Comparison of ENCODE assay signal across 15 mouse cellular contexts in genomic region chr15:74176956-74177355, GRCm38 (mm10).
DNase-seq lines count a peak whose midpoint lies in the region; ATAC-seq and TF ChIP-seq lines count a peak whose summit lies in the region.
"Had no signal": no experiment of that assay in that cellular context is flagged by ENCODE, and none has a peak within 500 bp of the region (broad histone marks: within the 10 kb centered on the region; RNA-seq: fewer than 3 reads in every experiment).

No protein-coding gene starts in this region.

- no peaks in the 10 kb centered on the region for H3K36me3 ChIP-seq in midbrain, embryonic 13.5 days
- no peaks in the 10 kb centered on the region for H3K36me3 ChIP-seq in intestine, postnatal 0 days (ENCODE audit: control insufficient read depth, insufficient read depth)
- H3K36me3 ChIP-seq: embryonic facial prominence, embryonic 15.5 days; heart, embryonic 15.5 days; liver, embryonic 15.5 days had no signal

- H3K27me3 ChIP-seq in midbrain, embryonic 13.5 days: no peaks in the 10 kb centered on the region
- no peaks in the 10 kb centered on the region for H3K27me3 ChIP-seq in intestine, postnatal 0 days (replicated peaks; ENCODE audit: control insufficient read depth, insufficient read depth, low read length)
- H3K27me3 ChIP-seq: CH12.LX; embryonic facial prominence, embryonic 15.5 days; liver, embryonic 15.5 days had no signal

- no peaks in the 10 kb centered on the region for H3K9me3 ChIP-seq in midbrain, embryonic 13.5 days
- H3K9me3 ChIP-seq in intestine, postnatal 0 days (ENCODE audit: control insufficient read depth): no peaks in the 10 kb centered on the region
- H3K9me3 ChIP-seq: embryonic facial prominence, embryonic 15.5 days; heart, embryonic 15.5 days; liver, embryonic 15.5 days had no signal

- peaks cover 57% of the 10 kb centered on the region for H3K4me1 ChIP-seq in midbrain, embryonic 13.5 days (replicated peaks)
- no peaks in the 10 kb centered on the region for H3K4me1 ChIP-seq in intestine, postnatal 0 days (replicated peaks; ENCODE audit: control insufficient read depth, insufficient read depth, low read length)
- H3K4me1 ChIP-seq: embryonic facial prominence, embryonic 15.5 days; heart, embryonic 15.5 days; liver, embryonic 15.5 days had no signal

- no peak overlapping the region for H3K9ac ChIP-seq in midbrain, embryonic 13.5 days (replicated peaks)
- no peak overlapping the region for H3K9ac ChIP-seq in intestine, postnatal 0 days (ENCODE audit: low read depth, low read length)
- H3K9ac ChIP-seq: embryonic facial prominence, embryonic 15.5 days; heart, embryonic 15.5 days; liver, embryonic 15.5 days had no signal

- TF ChIP-seq CTCF in intestine, postnatal 0 days (IDR thresholded peaks at IDR 0.05; ENCODE audit: low read depth): no peak

- DNase-seq in right cerebral cortex, adult 18-20 months: peak; percentile 67
- no peak for DNase-seq in right cerebral cortex, postnatal 4 days
- DNase-seq in frontal cortex, postnatal 36 days (ENCODE audit: low spot score in 2 of 2): peak; percentile 65 to 72
- DNase-seq in heart, postnatal 10 days: no peak
- DNase-seq in layer of hippocampus, adult 8-10 months (ENCODE audit: low spot score in 2 of 2): no peak
- DNase-seq: gastrocnemius, postnatal 25 days had no signal

- intact Hi-C loops in heart, postnatal 10 days (cut with DNase I): no loop called here

- H3K27ac ChIP-seq in midbrain, embryonic 13.5 days: peak overlapping the region; percentile 72
- no peak overlapping the region for H3K27ac ChIP-seq in intestine, postnatal 0 days (ENCODE audit: low read depth, low read length)
- H3K27ac ChIP-seq: embryonic facial prominence, embryonic 15.5 days; heart, embryonic 15.5 days; layer of hippocampus, adult 2 months; liver, embryonic 15.5 days had no signal

- 42% methylated on average over 5 of the region's 5 CpGs for WGBS in midbrain, embryonic 13.5 days
- WGBS in intestine, postnatal 0 days: 77% methylated on average over 5 of the region's 5 CpGs

- ATAC-seq in midbrain, embryonic 13.5 days: 0 out of 2 replicates have a peak, but pooled peaks have one; percentile 11
- ATAC-seq in intestine, postnatal 0 days: no peak
- ATAC-seq in megakaryocyte-erythroid progenitor cell, adult 5-6 weeks (replicated peaks; ENCODE audit: low FRiP score, low TSS enrichment, poor library complexity, severe bottlenecking): no peak
- ATAC-seq: intestine, embryonic 16.5 days had no signal

- H3K4me2 ChIP-seq in midbrain, embryonic 13.5 days (replicated peaks): no peak overlapping the region
- H3K4me2 ChIP-seq in intestine, postnatal 0 days (replicated peaks; ENCODE audit: low read depth): no peak overlapping the region
- H3K4me2 ChIP-seq: embryonic facial prominence, embryonic 15.5 days; heart, embryonic 15.5 days; liver, embryonic 15.5 days had no signal

- H3K4me3 ChIP-seq in midbrain, embryonic 13.5 days (replicated peaks): no peak overlapping the region
- no peak overlapping the region for H3K4me3 ChIP-seq in intestine, postnatal 0 days (ENCODE audit: low read depth, low read length)
- H3K4me3 ChIP-seq: embryonic facial prominence, embryonic 15.5 days; heart, embryonic 15.5 days; layer of hippocampus, adult 2 months; liver, embryonic 15.5 days had no signal

Comparison
In these comparisons a context has a peak if more than half of its experiments do, and no peak if none do; other contexts are left out.
1. DNase-seq: peak in right cerebral cortex, adult 18-20 months (single experiment) and frontal cortex, postnatal 36 days (2 of 2); none in right cerebral cortex, postnatal 4 days (single experiment), heart, postnatal 10 days (0 of 2) and layer of hippocampus, adult 8-10 months (0 of 2).